Mouse (Mus musculus) heart, embryonic 15.5 days (tissue): ENCODE measurements around the gene Neu3. TPM values are rescaled to one million over a fixed set of nuclear protein-coding genes. Genes with fewer than 3 reads are reported as not detected.
A peak's percentile ranks its signal among the peaks of the same experiment; 100 is the strongest.
"Not testable (repeated sequence)": the region's sequence is repeated elsewhere in the genome, so short reads cannot be mapped to it uniquely, and the experiment has no call there.

Experiments used
- ATAC-seq: fragments of 200-750 bp; cut with Nextera tagmentation; replicated peaks from 2 replicates; pipeline ENCODE4 v1.8.0; 2017; ENCODE audit warnings: low read depth, moderate TSS enrichment; ENCODE audit not compliant: insufficient number of reproducible peaks, insufficient read depth, low FRiP score
- H3K27ac ChIP-seq: fragments of 300-500 bp; sonication (generic); 2 replicates; pipeline ENCODE4 v1.5.1; 2015; ENCODE audit warnings: mild to moderate bottlenecking, inconsistent platforms
- H3K27me3 ChIP-seq: fragments of 300-500 bp; sonication (generic); 2 replicates; pipeline ENCODE4 v1.6.1; 2015; ENCODE audit warnings: inconsistent platforms
- H3K36me3 ChIP-seq: fragments of 300-500 bp; sonication (generic); 2 replicates; pipeline ENCODE4 v1.6.1; 2015; ENCODE audit warnings: mild to moderate bottlenecking, inconsistent platforms
- H3K4me1 ChIP-seq: fragments of 300-500 bp; sonication (generic); replicated peaks from 2 replicates; pipeline ENCODE4 v1.6.1; 2015; ENCODE audit warnings: inconsistent platforms
- H3K4me2 ChIP-seq: fragments of 300-500 bp; sonication (generic); 2 replicates; pipeline ENCODE4 v1.6.1; 2015; ENCODE audit warnings: inconsistent platforms, mild to moderate bottlenecking, moderate library complexity
- H3K4me3 ChIP-seq: fragments of 300-500 bp; sonication (generic); 2 replicates; pipeline ENCODE4 v1.5.1; 2015; ENCODE audit warnings: mild to moderate bottlenecking, inconsistent platforms
- H3K9ac ChIP-seq: fragments of 300-500 bp; sonication (generic); 2 replicates; pipeline ENCODE4 v1.6.1; 2015; ENCODE audit warnings: mild to moderate bottlenecking, inconsistent platforms
- H3K9me3 ChIP-seq: fragments of 300-500 bp; sonication (generic); replicated peaks from 2 replicates; pipeline ENCODE4 v1.6.1; 2016; ENCODE audit warnings: inconsistent platforms
- WGBS: fragments of 180-500 bp; shearing (Covaris S2); methylation state at CpG from one replicate; pipeline ENCODE4 v1.1.7; 2015; ENCODE audit warnings: mixed read lengths; 5-methylcytosine and 5-hydroxymethylcytosine counted together
- polyA plus RNA-seq: library from polyadenylated mRNA; unstranded; fragments of >200 nt; fragmentation: Nextera tagmentation; extraction: Ambion mirVana; gene quantifications from 2 replicates; pipeline ENCODE4 v1.2.1, GENCODE M21; 2015

The Neu3 gene
- polyA plus RNA-seq, 1 experiment from 2014 or later, result 3.3 TPM

GRCm38 (mm10) chr7:99833846-99834222 is 5.6 kb upstream of the Neu3 start:
- Histone ChIP-seq H3K9ac (no peak overlapping the region), H3K9me3 (no peaks in the 10 kb centered on the region), H3K27me3 (no peaks in the 10 kb centered on the region), H3K4me1 (peaks cover 16% of the 10 kb centered on the region), H3K27ac (no peak overlapping the region), H3K4me3 (no peak overlapping the region), H3K36me3 (peaks cover 4% of the 10 kb centered on the region; the same call in 1 of the 2 replicates), H3K4me2 (no peak overlapping the region)
- 86% methylated on average over 2 of the region's 2 CpGs for WGBS
- no peak for ATAC-seq

GRCm38 (mm10) chr7:99833115-99833845 is 5.1 kb upstream of the Neu3 start:
- peaks cover 18% of the 10 kb centered on the region for H3K4me1 ChIP-seq
- H3K36me3 ChIP-seq, result 0 out of 2 replicates have a peak, but pooled peaks cover 4% of the 10 kb centered on the region
- no peak for ATAC-seq
- 81% methylated on average over 5 of the region's 5 CpGs for WGBS
- no peak overlapping the region for H3K27ac ChIP-seq
- no peak overlapping the region for H3K4me3 ChIP-seq
- H3K4me2 ChIP-seq, result no peak overlapping the region
- H3K9ac ChIP-seq, result no peak overlapping the region
- no peaks in the 10 kb centered on the region for H3K27me3 ChIP-seq
- no peaks in the 10 kb centered on the region for H3K9me3 ChIP-seq

GRCm38 (mm10) chr7:99826096-99826495 is 2.1 kb downstream of the Neu3 start:
- Histone ChIP-seq H3K4me3 (no peak overlapping the region), H3K27me3 (no peaks in the 10 kb centered on the region), H3K27ac (no peak overlapping the region), H3K9ac (no peak overlapping the region), H3K4me1 (peaks cover 36% of the 10 kb centered on the region), H3K9me3 (no peaks in the 10 kb centered on the region), H3K4me2 (peak overlapping the region; percentile 19), H3K36me3 (no peaks in the 10 kb centered on the region)
- WGBS, result 58% methylated on average over 6 of the region's 6 CpGs
- ATAC-seq, result no peak

- Histone ChIP-seq H3K4me1 (peaks cover 36% of the 10 kb centered on the region), H3K4me2 (peak overlapping the region; percentile 19; the same call in 1 of the 2 replicates), H3K9ac (no peak overlapping the region), H3K36me3 (no peaks in the 10 kb centered on the region), H3K9me3 (no peaks in the 10 kb centered on the region), H3K27me3 (no peaks in the 10 kb centered on the region), H3K4me3 (no peak overlapping the region), H3K27ac (peak overlapping the region; percentile 33)
- WGBS, result 68% methylated on average over 9 of the region's 9 CpGs
- no peak for ATAC-seq
Observed at GRCm38 (mm10) chr7:99825511-99825910, 2.7 kb downstream of the Neu3 start.

GRCm38 (mm10) chr7:99824649-99825483 is 3.4 kb downstream of the Neu3 start:
- no peaks in the 10 kb centered on the region for H3K9me3 ChIP-seq
- no peak overlapping the region for H3K9ac ChIP-seq
- H3K4me2 ChIP-seq, result 0 out of 2 replicates have a peak overlapping the region, but pooled peaks have one; percentile 2
- WGBS, result 34% methylated on average over 16 of the region's 16 CpGs
- peak overlapping the region; percentile 33 for H3K27ac ChIP-seq
- no peak for ATAC-seq
- peaks cover 36% of the 10 kb centered on the region for H3K4me1 ChIP-seq
- no peaks in the 10 kb centered on the region for H3K36me3 ChIP-seq
- H3K27me3 ChIP-seq, result no peaks in the 10 kb centered on the region
- no peak overlapping the region for H3K4me3 ChIP-seq

- no peak overlapping the region for H3K4me3 ChIP-seq
- no peak overlapping the region for H3K9ac ChIP-seq
- peaks cover 37% of the 10 kb centered on the region for H3K4me1 ChIP-seq
- peak overlapping the region; percentile 22; the same call in 1 of the 2 replicates for H3K27ac ChIP-seq
- 85% methylated on average over 10 of the region's 10 CpGs for WGBS
- H3K9me3 ChIP-seq, result no peaks in the 10 kb centered on the region
- no peak overlapping the region for H3K4me2 ChIP-seq
- H3K36me3 ChIP-seq, result no peaks in the 10 kb centered on the region
- ATAC-seq, result no peak
- no peaks in the 10 kb centered on the region for H3K27me3 ChIP-seq
Observed at GRCm38 (mm10) chr7:99823045-99823663, 5.1 kb downstream of the Neu3 start.

GRCm38 (mm10) chr7:99822426-99822825 is 5.8 kb downstream of the Neu3 start:
- Histone ChIP-seq H3K9ac (no peak overlapping the region), H3K4me1 (peaks cover 39% of the 10 kb centered on the region), H3K4me3 (no peak overlapping the region), H3K27ac (peak overlapping the region; percentile 22; the same call in 1 of the 2 replicates), H3K36me3 (no peaks in the 10 kb centered on the region), H3K4me2 (no peak overlapping the region), H3K27me3 (no peaks in the 10 kb centered on the region), H3K9me3 (no peaks in the 10 kb centered on the region)
- 68% methylated on average over 5 of the region's 5 CpGs for WGBS
- peak; percentile 58 for ATAC-seq

- Histone ChIP-seq H3K27me3 (no peaks in the 10 kb centered on the region), H3K4me3 (no peak overlapping the region), H3K4me1 (peaks cover 37% of the 10 kb centered on the region), H3K9me3 (no peaks in the 10 kb centered on the region), H3K4me2 (no peak overlapping the region), H3K27ac (no peak overlapping the region), H3K9ac (no peak overlapping the region), H3K36me3 (no peaks in the 10 kb centered on the region)
- 57% methylated on average over 2 of the region's 2 CpGs for WGBS
- ATAC-seq, result no peak
Observed at GRCm38 (mm10) chr7:99821953-99822352, 6.3 kb downstream of the Neu3 start.

GRCm38 (mm10) chr7:99818181-99818725 is 10.0 kb downstream of the Neu3 start:
- H3K36me3 ChIP-seq, H3K9me3 ChIP-seq, H3K4me3 ChIP-seq, H3K27me3 ChIP-seq, ATAC-seq: not testable (repeated sequence)
- peak overlapping the region; percentile 40 for H3K4me2 ChIP-seq
- peak overlapping the region; percentile 52; the same call in 1 of the 2 replicates for H3K27ac ChIP-seq
- peak overlapping the region; percentile 3; the same call in 1 of the 2 replicates for H3K9ac ChIP-seq
- H3K4me1 ChIP-seq, result peaks cover 15% of the 10 kb centered on the region
- WGBS, result 23% methylated on average over 9 of the region's 9 CpGs

- Histone ChIP-seq H3K9me3 (no peaks in the 10 kb centered on the region), H3K4me1 (peaks cover 4% of the 10 kb centered on the region), H3K4me3 (no peak overlapping the region), H3K4me2 (no peak overlapping the region), H3K27ac (no peak overlapping the region), H3K9ac (no peak overlapping the region), H3K36me3 (no peaks in the 10 kb centered on the region), H3K27me3 (no peaks in the 10 kb centered on the region)
- WGBS, result 85% methylated on average over 11 of the region's 11 CpGs
- ATAC-seq, result no peak
Observed at GRCm38 (mm10) chr7:99813394-99813793, 14.8 kb downstream of the Neu3 start.

GRCm38 (mm10) chr7:99811661-99812060 is 16.6 kb downstream of the Neu3 start:
- no peaks in the 10 kb centered on the region for H3K27me3 ChIP-seq
- H3K27ac ChIP-seq, result no peak overlapping the region
- ATAC-seq, result no peak
- H3K4me1 ChIP-seq, result no peaks in the 10 kb centered on the region
- no peak overlapping the region for H3K4me2 ChIP-seq
- no peaks in the 10 kb centered on the region for H3K36me3 ChIP-seq
- WGBS, result 85% methylated on average over 4 of the region's 4 CpGs
- no peak overlapping the region for H3K9ac ChIP-seq
- H3K9me3 ChIP-seq, result no peaks in the 10 kb centered on the region
- no peak overlapping the region for H3K4me3 ChIP-seq
